Mouse (Mus musculus) spleen, adult 2 months (tissue): ENCODE measurements around the gene Sfswap. TPM values are rescaled to one million over a fixed set of nuclear protein-coding genes. Genes with fewer than 3 reads are reported as not detected.
"Not testable (repeated sequence)": the region's sequence is repeated elsewhere in the genome, so short reads cannot be mapped to it uniquely, and the experiment has no call there.

Experiments
- DNase-seq, 2 experiments: peaks; one replicate each; pipeline versions ENCODE4 v3.0.0 to v3.0.0-alpha.2; 2012 to 2021; ENCODE audit warnings: low spot score in 2 of 2, low read depth in 1 of 2
- H3K27ac ChIP-seq: fragments of 200-500 bp; 2 replicates; pipeline ENCODE4 v1.5.1; 2012; ENCODE audit warnings: low read length, inconsistent platforms; ENCODE audit not compliant: insufficient read depth
- H3K27me3 ChIP-seq: fragments of 200-500 bp; 2 replicates; pipeline ENCODE4 v1.6.1; 2012; ENCODE audit warnings: mild to moderate bottlenecking, moderate library complexity, low read length, inconsistent platforms; ENCODE audit not compliant: control insufficient read depth, insufficient read depth
- H3K36me3 ChIP-seq: fragments of 200-500 bp; 2 replicates; pipeline ENCODE4 v1.6.1; 2012; ENCODE audit warnings: mild to moderate bottlenecking, low read length, inconsistent platforms; ENCODE audit not compliant: control insufficient read depth, insufficient read depth
- H3K4me1 ChIP-seq: fragments of 200-500 bp; 2 replicates; pipeline ENCODE4 v1.6.1; 2011; ENCODE audit warnings: inconsistent platforms; ENCODE audit not compliant: control insufficient read depth, insufficient read depth, insufficient read length
- H3K4me3 ChIP-seq: fragments of 200-500 bp; 2 replicates; pipeline ENCODE4 v1.5.1; 2011; ENCODE audit warnings: mild to moderate bottlenecking, inconsistent platforms; ENCODE audit not compliant: insufficient read depth, insufficient read length; ENCODE audit errors: extremely low read depth
- CTCF ChIP-seq: fragments of 200-500 bp; IDR thresholded peaks from 2 replicates; pipeline ENCODE4 v1.5.1; 2011; ENCODE audit warnings: mild to moderate bottlenecking, inconsistent platforms; ENCODE audit not compliant: insufficient read depth, insufficient read length, insufficient replicate concordance; ENCODE audit errors: extremely low read depth
- POLR2A ChIP-seq: fragments of 200-500 bp; IDR thresholded peaks from 2 replicates; pipeline ENCODE4 v1.6.1; 2011; ENCODE audit warnings: low read depth, low read length, inconsistent platforms
- WGBS: fragments of 180-500 bp; shearing (Covaris S2); methylation state at CpG from one replicate; pipeline ENCODE4 v1.1.7; 2018; 5-methylcytosine and 5-hydroxymethylcytosine counted together
- polyA plus RNA-seq: library from polyadenylated mRNA; depleted of rRNA; stranded (reverse); fragments of >200 nt; gene quantifications from 2 replicates; pipeline ENCODE4 v1.2.3, GENCODE M21; 2012

The Sfswap gene
- polyA plus RNA-seq, 1 experiment: 69.8 TPM

DNA sequence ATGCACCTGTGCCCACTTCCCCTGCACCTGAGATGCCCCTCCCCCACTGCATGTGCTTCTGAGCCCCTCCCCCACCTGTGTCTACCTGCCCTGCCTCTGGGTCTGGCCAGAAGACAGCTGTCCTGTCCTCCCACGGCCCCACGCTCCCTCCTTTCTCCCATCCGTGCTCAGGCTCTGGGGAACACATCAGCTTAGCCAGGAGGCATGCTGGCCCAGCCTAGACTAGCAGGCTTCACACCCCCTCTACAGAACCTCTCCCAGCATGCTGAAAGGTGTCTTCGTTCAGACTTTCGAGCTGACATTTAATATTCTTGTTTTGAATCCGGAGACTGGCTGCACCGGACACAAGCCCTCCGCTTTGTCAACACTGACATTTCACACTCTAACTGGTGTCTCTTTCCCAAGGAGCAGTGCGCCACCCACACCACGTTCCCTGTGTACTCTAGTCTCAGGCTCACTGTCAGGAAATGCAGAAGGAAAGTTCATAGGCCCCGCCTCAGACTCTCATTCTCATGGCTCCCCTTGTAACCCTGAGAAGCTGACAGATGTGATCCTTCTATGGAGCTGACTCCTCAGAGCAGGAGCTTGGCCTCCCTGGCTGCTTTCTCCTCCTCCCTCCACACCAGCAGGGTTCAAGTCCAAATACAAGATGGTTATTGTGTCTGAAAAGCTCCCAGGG, 40.1 kb upstream of the Sfswap start:
- Histone ChIP-seq H3K4me3 (no peak overlapping the region), H3K27ac (no peak overlapping the region), H3K27me3 (no peaks in the 10 kb centered on the region), H3K36me3 (no peaks in the 10 kb centered on the region), H3K4me1 (no peaks in the 10 kb centered on the region)
- TF ChIP-seq CTCF (no peak), POLR2A (no peak)
- no peak for DNase-seq
- 75% methylated on average over 11 of the region's 11 CpGs for WGBS

DNA sequence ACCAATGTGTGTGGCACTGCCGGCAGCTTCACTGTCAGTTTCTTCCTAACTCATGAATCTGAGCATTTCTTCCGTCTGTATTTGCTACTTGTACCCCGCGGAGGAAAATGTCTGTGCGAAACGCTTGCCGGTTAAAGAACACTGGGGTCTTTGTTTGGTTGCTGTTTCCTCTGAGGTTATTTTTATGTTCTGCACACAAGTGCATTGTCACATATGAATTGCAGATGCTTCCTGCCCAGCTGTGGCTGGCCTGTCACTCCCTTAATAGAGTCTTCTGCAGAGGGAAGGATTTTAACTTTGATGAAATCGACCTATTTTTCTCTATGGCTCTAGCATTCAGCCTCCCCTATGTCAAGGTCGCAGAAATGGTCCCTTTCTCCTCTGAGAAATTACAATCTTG, 37.4 kb upstream of the Sfswap start:
- not testable (repeated sequence) for H3K27ac ChIP-seq, H3K27me3 ChIP-seq, H3K36me3 ChIP-seq, DNase-seq, H3K4me3 ChIP-seq, H3K4me1 ChIP-seq
- WGBS: 3% methylated on average over 9 of the region's 9 CpGs

DNA sequence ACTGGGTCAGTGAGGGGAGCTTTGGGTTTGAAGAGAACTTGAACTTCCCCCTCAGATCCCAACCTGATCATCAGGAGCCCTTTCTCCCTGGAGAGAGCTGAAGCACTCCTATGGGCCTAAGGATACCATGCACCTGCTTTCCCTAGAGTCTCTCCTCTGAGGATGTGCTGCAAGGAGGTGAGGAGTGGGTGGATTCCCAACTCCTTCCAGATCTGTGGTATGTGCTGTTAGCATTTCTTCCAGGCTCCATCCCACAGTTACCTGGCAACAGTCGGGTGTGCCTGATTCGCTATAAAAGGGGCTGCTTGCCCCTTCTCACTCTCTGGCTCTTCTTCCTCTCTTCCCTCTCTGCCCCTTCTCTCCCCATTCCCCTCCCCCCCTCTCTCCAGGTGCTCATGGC, 35.2 kb upstream of the Sfswap start:
- WGBS: 84% methylated on average over 2 of the region's 2 CpGs
- no peaks in the 10 kb centered on the region for H3K4me1 ChIP-seq
- no peak overlapping the region for H3K4me3 ChIP-seq
- DNase-seq: no peak
- H3K27me3 ChIP-seq: no peaks in the 10 kb centered on the region
- H3K36me3 ChIP-seq: no peaks in the 10 kb centered on the region
- H3K27ac ChIP-seq: no peak overlapping the region
- TF ChIP-seq CTCF (no peak), POLR2A (no peak)

DNA sequence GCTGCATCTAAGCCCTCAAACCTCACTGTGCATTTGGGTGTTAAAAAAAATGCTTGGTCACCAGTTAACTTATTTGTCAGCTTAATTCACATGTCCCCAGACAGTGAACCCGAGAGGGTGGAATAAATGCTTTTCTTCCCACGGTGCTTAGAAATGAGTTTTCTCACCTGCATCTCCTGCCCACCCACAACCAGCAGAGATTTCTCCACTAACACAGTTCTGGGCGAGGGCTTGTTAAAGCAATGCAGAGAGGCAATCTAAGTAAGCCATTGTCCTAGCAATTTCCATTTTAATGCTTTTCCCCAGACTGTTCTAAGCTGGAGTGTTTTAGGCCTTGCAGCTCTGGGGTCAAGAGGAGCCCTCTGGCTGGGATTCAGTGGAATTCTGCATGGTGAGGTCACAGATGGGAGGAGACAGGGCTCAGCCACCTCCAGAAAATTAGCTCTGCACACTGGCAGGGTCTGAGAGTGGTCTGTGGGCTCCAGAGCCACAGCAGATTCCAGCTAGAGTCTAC, 25.4 kb upstream of the Sfswap start:
- no peak for DNase-seq
- 70% methylated on average over 3 of the region's 3 CpGs for WGBS
- H3K36me3 ChIP-seq: no peaks in the 10 kb centered on the region

DNA sequence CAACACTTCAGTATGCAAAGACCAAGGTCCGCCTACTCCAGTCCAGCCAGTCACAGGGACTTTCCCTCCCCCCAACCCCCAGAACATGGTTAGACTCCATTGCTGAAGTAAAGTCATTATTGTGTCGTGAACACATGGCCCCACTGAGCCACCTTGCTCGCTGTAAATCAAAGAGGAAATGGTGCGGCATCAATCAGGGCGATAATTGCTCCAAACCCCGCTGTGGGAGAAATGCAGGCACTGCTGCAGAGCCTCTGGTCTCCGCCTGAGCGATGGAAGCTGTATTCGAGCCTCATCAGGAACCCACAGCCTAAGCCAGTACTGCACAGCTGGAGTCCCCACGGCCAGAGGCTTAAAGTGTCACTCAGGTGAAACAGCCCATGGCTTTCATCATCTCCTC, 11.1 kb upstream of the Sfswap start:
- WGBS: 29% methylated on average over 10 of the region's 10 CpGs
- no peak for DNase-seq
- H3K27ac ChIP-seq: no peak overlapping the region
- no peak for TF ChIP-seq POLR2A
- no peak for TF ChIP-seq CTCF
- no peak overlapping the region for H3K4me3 ChIP-seq
- no peaks in the 10 kb centered on the region for H3K36me3 ChIP-seq
- no peaks in the 10 kb centered on the region for H3K4me1 ChIP-seq
- no peaks in the 10 kb centered on the region for H3K27me3 ChIP-seq

More for the DNA sequence above, 25.4 kb upstream of the Sfswap start:
- TF ChIP-seq CTCF (no peak), POLR2A (no peak)
- Histone ChIP-seq H3K27ac (no peak overlapping the region), H3K4me3 (no peak overlapping the region), H3K4me1 (no peaks in the 10 kb centered on the region), H3K27me3 (no peaks in the 10 kb centered on the region)

DNA sequence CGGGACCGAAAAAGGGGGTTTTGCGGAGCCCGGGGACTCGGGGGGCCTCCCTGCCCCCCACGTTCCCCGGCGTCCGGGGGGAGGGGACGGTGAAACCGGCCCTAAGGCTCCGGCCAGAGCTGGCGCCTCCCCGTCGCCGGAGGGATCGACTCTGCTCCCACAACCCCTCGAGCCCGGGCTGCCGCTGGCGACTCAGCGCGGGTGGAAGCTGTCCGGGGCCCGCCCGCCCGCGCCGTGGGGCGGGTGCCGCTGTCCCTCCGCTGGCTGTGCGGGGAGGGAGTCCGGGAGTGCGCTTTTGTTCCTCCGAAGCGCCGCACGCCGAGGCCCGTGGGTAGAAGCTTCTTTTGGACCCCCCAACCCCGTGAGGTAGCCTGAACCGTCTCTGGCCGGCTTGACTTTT, 650 bp downstream of the Sfswap start:
- Histone ChIP-seq H3K4me3 (peak overlapping the region; percentile 100), H3K4me1 (peaks cover 8% of the 10 kb centered on the region; the same call in 1 of the 2 replicates), H3K27me3 (no peaks in the 10 kb centered on the region), H3K27ac (no peak overlapping the region), H3K36me3 (peaks cover 14% of the 10 kb centered on the region)
- TF ChIP-seq POLR2A (no peak), CTCF (no peak)
- DNase-seq: peak in 1 of 2 experiments; percentile 11
- WGBS: 1% methylated on average over 44 of the region's 44 CpGs

DNA sequence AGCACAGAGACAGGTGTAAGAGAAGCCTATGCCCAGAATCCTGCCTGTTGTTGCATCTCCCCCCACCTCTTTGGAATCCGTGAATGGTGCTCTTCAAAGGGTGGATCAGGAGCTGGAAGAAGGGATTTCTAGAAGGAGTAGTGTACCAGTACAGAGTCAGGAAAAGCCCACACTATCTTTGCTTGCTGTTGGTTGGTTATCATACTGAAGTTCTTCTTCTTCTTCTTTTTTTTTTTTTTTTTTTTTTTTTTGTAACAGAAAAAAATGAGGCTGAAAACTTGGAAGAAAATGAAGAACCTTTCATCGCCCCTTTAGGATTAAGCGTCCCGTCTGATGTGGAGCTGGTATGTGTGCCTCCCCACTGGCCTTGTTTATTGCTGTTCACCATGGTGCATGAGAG, 5.9 kb downstream of the Sfswap start:
- WGBS: 97% methylated on average over 4 of the region's 4 CpGs
- no peak overlapping the region for H3K4me3 ChIP-seq
- peaks cover 45% of the 10 kb centered on the region for H3K36me3 ChIP-seq
- no peak for DNase-seq
- no peaks in the 10 kb centered on the region for H3K27me3 ChIP-seq
- H3K27ac ChIP-seq: no peak overlapping the region
- H3K4me1 ChIP-seq: peaks cover 7% of the 10 kb centered on the region; the same call in 1 of the 2 replicates
- TF ChIP-seq CTCF (no peak), POLR2A (no peak)
